Mouse (Mus musculus): Measurements from ENCODE around the gene Lamtor4. TPM values are rescaled to one million over a fixed set of nuclear protein-coding genes. Genes with fewer than 3 reads are reported as not detected.
"Not testable (repeated sequence)": the region's sequence is repeated elsewhere in the genome, so short reads cannot be mapped to it uniquely, and the experiment has no call there.

Gene Lamtor4
- 41.8 and 42.5 TPM in 2 replicates for polyA plus RNA-seq (2016; fragmentation: Nextera tagmentation; extraction: Ambion mirVana)

- H3K27me3 ChIP-seq = no peaks in the 10 kb centered on the region
- H3K9me3 ChIP-seq = no peaks in the 10 kb centered on the region
- H3K4me1 ChIP-seq (replicated peaks) = peaks cover 10% of the 10 kb centered on the region
- peak within 1 kb of the TSS; percentile 79 for H3K27ac ChIP-seq
- WGBS = under 1% methylated on average over 38 of the region's 38 CpGs
- H3K4me3 ChIP-seq (replicated peaks) = peak within 1 kb of the TSS; percentile 58
- H3K4me2 ChIP-seq = peak within 1 kb of the TSS; percentile 82
- peaks cover 34% of the 10 kb centered on the region for H3K36me3 ChIP-seq
- peak; percentile 99 for ATAC-seq (ENCODE audit: insufficient number of reproducible peaks, insufficient read depth, low FRiP score, low TSS enrichment, low read depth)
- peak within 1 kb of the TSS; percentile 58 for H3K9ac ChIP-seq (replicated peaks)
These were observed at the start of gene Lamtor4 for GRCm38 (mm10) chr5:138255353-138256093. Gene Lamtor4, plus strand, starts transcription at chr5:138255482.

GRCm38 (mm10) chr5:138207253-138207652 is 48.0 kb upstream of the Lamtor4 start:
- no peak for ATAC-seq (ENCODE audit: insufficient number of reproducible peaks, insufficient read depth, low FRiP score, low TSS enrichment, low read depth)
- Histone ChIP-seq H3K4me2 (no peak overlapping the region), H3K9ac (replicated peaks) (no peak overlapping the region), H3K27me3 (no peaks in the 10 kb centered on the region), H3K4me3 (replicated peaks) (no peak overlapping the region), H3K27ac (no peak overlapping the region), H3K36me3 (no peaks in the 10 kb centered on the region), H3K9me3 (peaks cover 14% of the 10 kb centered on the region; the same call in 1 of the 2 replicates), H3K4me1 (replicated peaks) (no peaks in the 10 kb centered on the region)
- 76% methylated on average over 1 of the region's 1 CpGs for WGBS

GRCm38 (mm10) chr5:138207873-138208272 is 47.4 kb upstream of the Lamtor4 start:
- Histone ChIP-seq H3K4me2 (no peak overlapping the region), H3K4me3 (replicated peaks) (no peak overlapping the region), H3K4me1 (replicated peaks) (no peaks in the 10 kb centered on the region), H3K9me3 (peaks cover 14% of the 10 kb centered on the region; the same call in 1 of the 2 replicates), H3K27me3 (no peaks in the 10 kb centered on the region), H3K27ac (no peak overlapping the region), H3K9ac (replicated peaks) (no peak overlapping the region), H3K36me3 (no peaks in the 10 kb centered on the region)
- WGBS = 86% methylated on average over 4 of the region's 4 CpGs
- ATAC-seq (ENCODE audit: insufficient number of reproducible peaks, insufficient read depth, low FRiP score, low TSS enrichment, low read depth) = no peak

GRCm38 (mm10) chr5:138216632-138217031 is 38.6 kb upstream of the Lamtor4 start:
- H3K9ac ChIP-seq (replicated peaks); H3K36me3 ChIP-seq; H3K4me1 ChIP-seq (replicated peaks); ATAC-seq (ENCODE audit: insufficient number of reproducible peaks, insufficient read depth, low FRiP score, low TSS enrichment, low read depth); H3K27me3 ChIP-seq; H3K27ac ChIP-seq; H3K4me2 ChIP-seq; H3K4me3 ChIP-seq (replicated peaks): not testable (repeated sequence)
- 96% methylated on average over 13 of the region's 13 CpGs for WGBS
- H3K9me3 ChIP-seq = peaks cover 33% of the 10 kb centered on the region

- 70% methylated on average over 2 of the region's 2 CpGs for WGBS
- Histone ChIP-seq H3K4me3 (replicated peaks) (no peak overlapping the region), H3K4me2 (no peak overlapping the region), H3K9ac (replicated peaks) (no peak overlapping the region), H3K4me1 (replicated peaks) (no peaks in the 10 kb centered on the region), H3K27me3 (no peaks in the 10 kb centered on the region), H3K27ac (no peak overlapping the region), H3K9me3 (peaks cover 29% of the 10 kb centered on the region), H3K36me3 (no peaks in the 10 kb centered on the region)
- no peak for ATAC-seq (ENCODE audit: insufficient number of reproducible peaks, insufficient read depth, low FRiP score, low TSS enrichment, low read depth)
These were observed 35.4 kb upstream of the Lamtor4 start for GRCm38 (mm10) chr5:138219864-138220263.

- H3K27me3 ChIP-seq = no peaks in the 10 kb centered on the region
- H3K9ac ChIP-seq (replicated peaks) = no peak overlapping the region
- no peak overlapping the region for H3K4me2 ChIP-seq
- ATAC-seq (ENCODE audit: insufficient number of reproducible peaks, insufficient read depth, low FRiP score, low TSS enrichment, low read depth) = no peak
- H3K4me1 ChIP-seq (replicated peaks) = no peaks in the 10 kb centered on the region
- peaks cover 7% of the 10 kb centered on the region; the same call in 1 of the 2 replicates for H3K9me3 ChIP-seq
- H3K36me3 ChIP-seq = no peaks in the 10 kb centered on the region
- no peak overlapping the region for H3K4me3 ChIP-seq (replicated peaks)
- no peak overlapping the region for H3K27ac ChIP-seq
- WGBS = 27% methylated on average over 4 of the region's 4 CpGs
These were observed 33.2 kb upstream of the Lamtor4 start for GRCm38 (mm10) chr5:138222111-138222510.

GRCm38 (mm10) chr5:138223287-138223686 is 32.0 kb upstream of the Lamtor4 start:
- ATAC-seq (ENCODE audit: insufficient number of reproducible peaks, insufficient read depth, low FRiP score, low TSS enrichment, low read depth) = no peak
- WGBS = 68% methylated on average over 3 of the region's 3 CpGs
- no peak overlapping the region for H3K4me3 ChIP-seq (replicated peaks)
- H3K27ac ChIP-seq = no peak overlapping the region
- H3K4me1 ChIP-seq (replicated peaks) = no peaks in the 10 kb centered on the region
- no peaks in the 10 kb centered on the region for H3K36me3 ChIP-seq
- no peaks in the 10 kb centered on the region for H3K9me3 ChIP-seq
- no peaks in the 10 kb centered on the region for H3K27me3 ChIP-seq
- H3K4me2 ChIP-seq = no peak overlapping the region
- no peak overlapping the region for H3K9ac ChIP-seq (replicated peaks)

- H3K9me3 ChIP-seq = no peaks in the 10 kb centered on the region
- WGBS = 53% methylated on average over 2 of the region's 2 CpGs
- ATAC-seq (ENCODE audit: insufficient number of reproducible peaks, insufficient read depth, low FRiP score, low TSS enrichment, low read depth) = no peak
These were observed 29.6 kb upstream of the Lamtor4 start, which contains the start of gene Nxpe5 for GRCm38 (mm10) chr5:138225700-138226099. Gene Nxpe5, plus strand, starts transcription at chr5:138225898.

GRCm38 (mm10) chr5:138226491-138226890 is 28.8 kb upstream of the Lamtor4 start:
- WGBS = 74% methylated on average over 4 of the region's 4 CpGs

More at GRCm38 (mm10) chr5:138225700-138226099, 29.6 kb upstream of the Lamtor4 start, which contains the start of gene Nxpe5:
- H3K4me3 ChIP-seq (replicated peaks) = no peak within 1 kb of the TSS
- H3K4me1 ChIP-seq (replicated peaks) = no peaks in the 10 kb centered on the region
- H3K4me2 ChIP-seq = no peak within 1 kb of the TSS
- no peaks in the 10 kb centered on the region for H3K27me3 ChIP-seq
- H3K36me3 ChIP-seq = no peaks in the 10 kb centered on the region
- no peak within 1 kb of the TSS for H3K9ac ChIP-seq (replicated peaks)
- H3K27ac ChIP-seq = no peak within 1 kb of the TSS

GRCm38 (mm10) chr5:138227367-138227766 is 27.9 kb upstream of the Lamtor4 start:
- H3K36me3 ChIP-seq = no peaks in the 10 kb centered on the region
- ATAC-seq (ENCODE audit: insufficient number of reproducible peaks, insufficient read depth, low FRiP score, low TSS enrichment, low read depth) = no peak
- no peak overlapping the region for H3K9ac ChIP-seq (replicated peaks)
- WGBS = 80% methylated on average over 2 of the region's 2 CpGs
- no peaks in the 10 kb centered on the region for H3K9me3 ChIP-seq
- no peak overlapping the region for H3K4me2 ChIP-seq
- H3K4me1 ChIP-seq (replicated peaks) = no peaks in the 10 kb centered on the region
- H3K4me3 ChIP-seq (replicated peaks) = no peak overlapping the region
- no peaks in the 10 kb centered on the region for H3K27me3 ChIP-seq
- no peak overlapping the region for H3K27ac ChIP-seq

More at GRCm38 (mm10) chr5:138226491-138226890, 28.8 kb upstream of the Lamtor4 start:
- no peaks in the 10 kb centered on the region for H3K27me3 ChIP-seq
- H3K36me3 ChIP-seq = no peaks in the 10 kb centered on the region
- no peaks in the 10 kb centered on the region for H3K9me3 ChIP-seq
- H3K4me2 ChIP-seq = no peak overlapping the region
- H3K4me1 ChIP-seq (replicated peaks) = no peaks in the 10 kb centered on the region
- H3K4me3 ChIP-seq (replicated peaks) = no peak overlapping the region
- H3K9ac ChIP-seq (replicated peaks) = no peak overlapping the region
- no peak for ATAC-seq (ENCODE audit: insufficient number of reproducible peaks, insufficient read depth, low FRiP score, low TSS enrichment, low read depth)
- H3K27ac ChIP-seq = no peak overlapping the region

GRCm38 (mm10) chr5:138228026-138228425 is 27.3 kb upstream of the Lamtor4 start:
- Histone ChIP-seq H3K27me3 (no peaks in the 10 kb centered on the region), H3K4me3 (replicated peaks) (no peak overlapping the region), H3K9ac (replicated peaks) (no peak overlapping the region), H3K36me3 (no peaks in the 10 kb centered on the region), H3K4me2 (no peak overlapping the region), H3K4me1 (replicated peaks) (no peaks in the 10 kb centered on the region), H3K9me3 (no peaks in the 10 kb centered on the region), H3K27ac (no peak overlapping the region)
- no peak for ATAC-seq (ENCODE audit: insufficient number of reproducible peaks, insufficient read depth, low FRiP score, low TSS enrichment, low read depth)
- WGBS = 55% methylated on average over 3 of the region's 3 CpGs

Data from limb, embryonic 12.5 days (tissue).